Mouse (Mus musculus) layer of hippocampus, adult 2 months (tissue): ENCODE measurements at regions not wholly inside any gene's neighbourhood (a gene's known extent, or its start where the extent isn't known, plus 50 kb on each side); places are given as distances from the start of the nearest gene placed in this dataset.
A peak's percentile ranks its signal among the peaks of the same experiment; 100 is the strongest.

Experiments
- DNase-seq, 2 experiments: peaks; one replicate each; pipeline ENCODE4 v3.0.0; 2022; ENCODE audit warnings: low spot score in 2 of 2
- H3K27ac ChIP-seq: fragments of 200-600 bp; 2 replicates; pipeline ENCODE4 v1.8.1; 2022
- H3K4me3 ChIP-seq: fragments of 200-600 bp; 2 replicates; pipeline ENCODE4 v1.8.1; 2022; ENCODE audit warnings: mild to moderate bottlenecking
- CTCF ChIP-seq: fragments of 200-600 bp; conservative IDR thresholded peaks from 2 replicates; pipeline ENCODE4 v1.8.1; 2022; ENCODE audit warnings: antibody characterized with exemption, mild to moderate bottlenecking, moderate library complexity

DNA sequence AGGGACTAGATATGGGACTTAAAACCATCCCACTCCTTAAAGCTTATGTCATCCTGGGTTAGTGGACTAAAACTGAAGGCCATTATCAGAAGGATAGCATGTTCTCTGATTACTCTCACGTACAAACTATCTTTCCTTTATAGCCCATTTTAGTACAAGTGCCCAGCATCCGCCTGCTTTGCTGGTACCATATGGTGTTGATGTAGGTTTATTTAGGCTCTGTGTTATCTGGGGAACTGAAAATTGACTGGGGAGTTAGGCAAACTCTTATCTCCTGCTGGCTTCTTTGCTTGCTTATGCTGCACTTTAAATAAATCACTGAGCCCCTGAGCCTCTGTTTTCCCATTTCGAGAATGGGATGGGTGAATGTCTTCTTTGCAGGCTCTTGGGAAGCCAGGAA lies 485.4 kb upstream of the Kif2a start:
- TF ChIP-seq CTCF = no peak
- no peak overlapping the region for H3K27ac ChIP-seq
- no peak for DNase-seq
- H3K4me3 ChIP-seq = no peak overlapping the region

DNA sequence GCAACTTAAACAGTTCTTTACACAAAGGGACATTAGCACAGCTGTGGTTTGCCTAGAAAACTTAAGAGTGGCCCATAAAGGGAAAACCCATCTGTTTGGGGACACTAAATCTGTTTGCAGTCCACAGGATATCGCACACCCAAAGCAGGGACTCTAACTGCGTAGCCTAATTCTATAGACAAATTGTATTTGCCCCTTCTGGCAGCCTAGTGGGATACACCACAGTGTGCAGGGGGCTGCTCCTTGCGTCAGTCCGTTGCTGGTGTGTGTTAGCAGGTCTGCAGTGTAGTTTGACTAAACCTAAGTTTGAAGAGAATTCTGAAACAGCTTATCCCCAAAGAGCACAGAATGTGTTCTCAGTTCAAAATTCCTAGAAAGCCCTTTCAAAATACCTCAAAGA lies 484.9 kb upstream of the Kif2a start:
- Histone ChIP-seq H3K4me3 (no peak overlapping the region), H3K27ac (no peak overlapping the region)
- TF ChIP-seq CTCF = no peak
- DNase-seq = no peak

DNA sequence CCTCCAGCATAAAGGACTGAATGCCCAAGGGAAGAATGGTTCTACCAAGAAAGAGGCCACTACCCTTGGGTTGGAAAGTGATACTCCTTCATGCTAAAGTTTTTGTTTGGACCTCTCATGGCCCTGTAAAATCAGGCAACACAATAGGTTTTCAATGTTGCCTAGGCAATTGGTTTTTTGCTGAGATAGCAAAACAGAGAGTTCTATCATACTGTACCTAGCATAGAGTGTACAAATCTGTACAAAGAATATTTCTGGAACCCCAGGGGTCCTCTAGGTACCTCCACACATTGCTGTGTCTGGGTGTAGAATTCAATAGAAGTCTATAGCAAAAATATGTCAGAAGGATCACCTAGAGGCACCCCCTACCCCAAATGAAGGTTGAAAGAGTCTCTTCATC lies 483.4 kb upstream of the Kif2a start:
- no peak for DNase-seq
- no peak for TF ChIP-seq CTCF
- Histone ChIP-seq H3K4me3 (no peak overlapping the region), H3K27ac (no peak overlapping the region)

DNA sequence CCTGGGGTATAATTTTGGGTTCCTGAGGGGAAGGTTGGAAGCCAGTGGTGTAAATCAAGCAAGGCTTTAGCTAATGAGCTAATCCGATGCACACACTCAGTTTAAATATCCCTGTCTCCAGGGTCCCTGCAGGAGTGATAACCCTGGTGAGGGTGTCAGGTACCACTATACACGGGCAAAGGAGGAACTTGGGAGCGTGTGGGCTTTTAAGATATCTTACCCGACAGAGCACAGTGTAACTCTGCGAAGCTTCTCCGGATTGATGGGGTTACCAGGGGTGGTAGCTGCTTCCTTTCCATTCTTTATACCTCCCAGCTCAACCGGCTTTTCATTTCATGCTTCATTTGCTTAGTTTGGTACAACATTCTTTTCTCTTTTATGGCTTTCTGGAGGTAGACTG lies 480.3 kb upstream of the Kif2a start:
- no peak for DNase-seq
- H3K27ac ChIP-seq = no peak overlapping the region
- H3K4me3 ChIP-seq = no peak overlapping the region
- no peak for TF ChIP-seq CTCF

DNA sequence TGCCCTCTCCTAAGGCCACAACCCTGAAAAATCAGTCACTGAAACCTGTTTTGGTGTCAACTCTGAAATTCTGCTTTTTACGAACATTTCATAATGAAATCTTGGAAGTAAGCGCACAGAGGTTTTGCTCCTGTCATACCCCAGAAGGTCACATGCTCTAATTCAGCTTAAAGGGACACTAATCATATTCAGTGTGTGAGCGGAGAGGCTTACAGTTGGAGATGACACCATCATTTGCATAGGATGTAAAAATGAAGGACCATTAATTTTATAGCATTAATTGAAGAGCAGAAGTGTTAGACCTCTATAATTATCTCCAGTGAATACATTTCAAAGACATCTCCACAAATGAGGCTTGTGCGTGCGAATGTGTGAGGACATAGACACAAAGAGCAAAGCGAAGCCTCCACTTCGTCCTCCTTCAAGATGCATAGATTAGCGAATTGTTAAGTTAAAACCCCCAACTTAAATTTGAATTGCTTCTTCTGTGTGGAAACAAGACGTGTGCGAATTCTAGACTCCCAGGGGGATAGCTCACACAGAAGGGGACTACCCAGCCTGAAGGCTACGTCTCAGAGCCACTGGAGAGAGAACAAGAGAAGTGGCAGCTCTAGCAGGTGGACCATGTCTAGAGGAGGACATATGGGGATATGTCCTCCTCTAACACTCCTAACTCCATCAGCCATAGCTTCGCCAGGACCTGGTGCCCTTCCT lies 479.0 kb upstream of the Kif2a start:
- no peak for DNase-seq
- Histone ChIP-seq H3K4me3 (no peak overlapping the region), H3K27ac (no peak overlapping the region)
- no peak for TF ChIP-seq CTCF

DNA sequence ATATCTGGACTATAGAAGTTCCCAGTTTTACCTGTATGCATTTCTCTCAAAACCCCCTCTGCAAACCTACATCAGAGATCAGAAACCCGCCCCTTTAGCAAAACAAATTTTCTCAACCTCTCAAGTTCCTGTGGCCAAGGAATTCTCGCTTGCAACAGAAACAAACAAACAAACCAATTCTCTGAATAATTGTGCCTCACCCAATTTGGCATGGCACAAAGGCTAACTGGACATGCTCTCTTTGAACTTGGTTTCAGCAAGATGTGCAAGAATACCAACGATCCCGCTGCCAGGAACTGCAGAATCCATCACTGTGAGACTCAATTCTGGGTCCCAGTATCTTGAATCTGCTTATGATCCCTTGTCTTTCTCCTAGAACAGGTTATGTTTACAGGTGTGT lies 477.4 kb upstream of the Kif2a start:
- no peak for DNase-seq
- no peak for TF ChIP-seq CTCF
- no peak overlapping the region for H3K27ac ChIP-seq

DNA sequence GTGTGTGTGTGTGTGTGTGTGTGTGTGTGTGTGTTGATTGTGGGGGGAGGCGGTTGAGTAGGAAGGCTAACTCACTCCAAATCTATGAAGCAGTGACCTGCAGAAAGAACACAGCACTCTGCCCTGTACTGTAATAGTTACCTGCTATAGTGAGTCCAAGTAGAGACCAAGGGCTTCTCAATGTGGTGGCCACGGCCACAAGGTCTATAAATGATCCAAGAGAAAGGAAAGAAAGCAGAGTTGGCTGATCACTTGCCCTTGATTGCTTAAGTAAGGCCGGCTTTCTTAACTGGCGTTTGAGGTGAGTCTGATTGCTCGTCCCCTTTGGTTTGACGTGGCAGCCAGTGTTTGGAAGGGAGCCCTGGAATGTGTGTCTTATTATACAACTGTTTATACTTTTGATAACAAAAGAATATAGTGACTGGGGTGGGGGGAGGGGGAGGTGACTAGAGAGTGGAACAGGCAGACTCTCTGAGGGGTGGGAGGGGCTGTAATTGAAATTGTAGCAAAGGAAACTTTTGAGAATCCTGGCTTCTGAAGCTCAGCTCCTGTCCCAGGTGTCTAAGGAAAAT lies 473.3 kb upstream of the Kif2a start:
- no peak for TF ChIP-seq CTCF
- no peak overlapping the region for H3K27ac ChIP-seq
- no peak overlapping the region for H3K4me3 ChIP-seq

More for the DNA sequence above, 477.4 kb upstream of the Kif2a start:
- no peak overlapping the region for H3K4me3 ChIP-seq

DNA sequence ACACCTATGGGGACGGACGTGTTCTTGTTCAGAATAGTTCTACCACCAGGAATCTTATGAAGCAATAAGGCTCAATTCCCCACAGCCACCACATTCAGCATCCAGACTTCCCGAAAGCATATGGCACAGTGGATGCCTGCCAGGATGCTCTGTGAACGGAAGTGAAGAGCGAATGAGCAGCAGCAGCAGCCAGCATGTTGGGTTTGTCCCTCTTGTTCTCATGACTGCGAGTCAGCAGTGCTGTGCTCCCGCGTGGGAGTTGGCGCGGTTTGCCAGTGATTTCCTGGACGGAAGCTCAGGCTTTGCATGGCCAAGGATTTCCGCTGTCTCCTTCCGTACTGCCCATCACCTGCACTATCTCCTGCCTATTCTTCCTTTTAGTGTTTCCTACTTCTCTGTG lies 471.8 kb upstream of the Kif2a start:
- H3K4me3 ChIP-seq = peak overlapping the region; percentile 33; the same call in 1 of the 2 replicates
- H3K27ac ChIP-seq = no peak overlapping the region
- no peak for TF ChIP-seq CTCF
- DNase-seq = peak; percentile 78 to 87

More for the DNA sequence above, 473.3 kb upstream of the Kif2a start:
- DNase-seq = no peak

DNA sequence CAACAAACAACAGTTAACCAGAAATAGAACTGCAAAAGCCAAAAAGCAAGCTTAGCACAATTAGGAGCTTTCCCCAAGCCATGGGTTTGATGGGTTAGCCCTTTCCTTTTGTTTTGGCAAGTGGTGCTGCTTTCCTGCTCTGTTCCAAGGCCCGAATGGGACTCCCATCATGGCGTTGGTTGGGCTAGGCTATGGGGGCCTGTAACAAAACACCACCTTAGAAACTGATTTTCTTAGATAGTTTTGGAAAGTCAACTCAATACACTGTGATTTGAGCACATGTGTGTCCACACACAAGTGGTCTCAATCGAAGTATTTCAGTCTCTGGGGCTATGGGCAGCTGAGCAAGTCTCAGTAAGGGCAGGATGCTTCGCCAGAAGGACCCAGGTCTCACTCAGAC lies 470.5 kb upstream of the Kif2a start:
- DNase-seq = no peak
- no peak overlapping the region for H3K27ac ChIP-seq
- H3K4me3 ChIP-seq = no peak overlapping the region
- TF ChIP-seq CTCF = no peak

DNA sequence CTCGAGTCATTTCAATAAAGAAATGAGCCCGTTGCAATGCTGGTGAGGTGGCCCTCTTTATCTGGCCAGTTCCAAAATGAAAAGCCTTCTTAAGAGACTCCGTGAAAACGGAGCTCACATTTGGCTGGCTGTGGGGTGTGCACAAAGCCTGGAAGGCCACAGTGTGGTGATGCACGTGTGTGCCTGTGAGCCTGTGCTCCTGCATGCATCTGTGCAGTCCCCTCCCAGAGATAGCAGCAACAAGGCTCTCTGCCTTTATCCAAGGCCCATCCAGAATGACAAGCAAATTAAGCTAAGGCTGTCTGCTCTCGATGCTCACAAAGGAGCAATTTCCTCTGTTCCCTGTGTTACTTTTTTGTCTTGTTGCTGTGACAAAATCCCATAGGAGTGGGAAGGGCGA lies 469.5 kb upstream of the Kif2a start:
- H3K4me3 ChIP-seq = no peak overlapping the region
- TF ChIP-seq CTCF = no peak
- DNase-seq = no peak
- H3K27ac ChIP-seq = no peak overlapping the region

DNA sequence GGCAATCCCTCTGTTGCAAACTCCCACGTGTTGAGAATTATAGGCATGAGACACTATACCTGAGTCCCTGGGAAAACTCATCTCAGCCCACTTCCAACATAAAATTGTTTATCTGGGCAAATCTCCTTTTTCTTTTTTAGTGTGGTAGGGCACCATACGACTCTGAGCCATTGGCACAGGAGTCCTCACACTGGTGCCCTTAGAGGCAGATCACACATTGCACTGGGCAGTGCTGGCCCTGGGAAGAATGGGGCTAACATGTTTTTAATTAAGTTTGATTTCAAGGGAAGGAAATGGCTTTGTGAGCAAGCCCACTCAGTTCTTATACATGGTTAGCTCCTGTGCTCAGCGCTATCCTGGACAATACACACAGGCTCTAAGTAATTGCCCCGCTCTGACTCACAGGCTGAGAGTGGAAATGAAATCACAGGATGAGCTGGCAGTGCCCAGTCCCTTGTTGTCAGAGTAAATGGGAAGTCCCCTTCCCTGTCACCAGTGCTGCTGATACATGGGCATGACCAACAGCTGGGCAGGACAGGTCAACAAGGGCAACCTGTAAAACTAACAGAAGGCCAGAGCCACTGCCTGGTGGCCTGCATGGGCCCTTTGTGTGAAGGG lies 463.6 kb upstream of the Kif2a start:
- H3K4me3 ChIP-seq = no peak overlapping the region
- TF ChIP-seq CTCF = no peak
- H3K27ac ChIP-seq = no peak overlapping the region
- no peak for DNase-seq

DNA sequence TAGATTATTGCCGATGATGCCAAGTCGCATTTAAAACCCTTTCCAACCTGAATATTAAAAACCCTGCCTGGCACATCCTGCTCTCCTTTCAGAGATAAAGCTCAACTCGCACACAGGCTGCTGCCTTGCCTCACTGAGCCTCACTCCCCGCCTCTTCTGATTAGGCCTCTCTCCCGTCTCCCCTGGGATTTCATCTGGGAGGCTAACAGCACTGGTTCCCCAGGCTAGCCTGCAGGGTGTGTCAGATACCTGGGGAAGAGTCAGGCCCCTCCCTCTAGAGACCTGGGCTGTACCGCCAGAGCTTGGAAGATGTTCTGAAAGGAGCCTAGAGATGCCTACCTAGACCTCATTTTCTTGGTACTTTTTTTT lies 462.7 kb upstream of the Kif2a start:
- no peak for TF ChIP-seq CTCF
- Histone ChIP-seq H3K4me3 (no peak overlapping the region), H3K27ac (no peak overlapping the region)
- DNase-seq = no peak

DNA sequence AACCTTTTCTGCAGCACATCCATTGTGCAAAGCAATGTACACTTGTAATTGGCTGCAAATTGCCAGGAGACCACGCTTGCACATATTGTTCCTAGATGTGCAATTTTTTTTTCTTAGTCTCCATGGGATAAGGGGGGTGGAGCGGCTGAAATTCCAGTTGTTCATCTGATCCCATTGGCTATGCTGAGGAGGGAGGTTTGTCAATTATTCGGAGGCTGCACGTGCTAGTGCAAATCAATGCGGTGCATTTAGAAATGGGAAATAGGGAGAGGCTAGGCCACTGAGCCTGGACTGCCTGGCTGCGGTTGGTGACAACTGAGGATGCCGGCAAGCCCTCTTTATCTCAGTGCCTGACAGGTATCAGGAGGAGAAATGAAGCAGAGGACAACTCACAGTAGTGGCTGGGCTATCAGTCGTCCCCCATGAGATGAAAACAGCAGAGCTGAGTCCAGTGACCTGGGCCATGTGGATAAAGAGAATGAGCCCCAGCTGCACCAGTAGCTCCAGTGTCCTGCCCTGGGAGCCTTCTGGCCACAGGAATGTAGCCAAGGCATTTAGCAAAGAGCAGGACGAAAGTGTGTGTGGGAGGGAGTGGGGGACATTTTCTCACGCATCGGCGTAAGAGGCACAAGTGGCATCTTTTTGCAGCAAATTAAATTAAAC lies 462.2 kb upstream of the Kif2a start:
- TF ChIP-seq CTCF = no peak
- no peak overlapping the region for H3K27ac ChIP-seq
- no peak for DNase-seq

More for the DNA sequence above, 462.2 kb upstream of the Kif2a start:
- no peak overlapping the region for H3K4me3 ChIP-seq
